Mouse (Mus musculus): ENCODE data around the gene Hist1h2bj. TPM values are rescaled to one million over a fixed set of nuclear protein-coding genes. Genes with fewer than 3 reads are reported as not detected.

Hist1h2bj gene
- polyA plus RNA-seq, 1 experiment from 2014 or later, result 2.6 TPM

GRCm38 (mm10) chr13:22006334-22007120 is 36.5 kb upstream of the Hist1h2bj start:
- Histone ChIP-seq H3K27ac (replicated peaks in 1 of 2; ENCODE audit: control insufficient read depth in 1 of 2, insufficient read depth in 1 of 2, low read depth in 2 of 2, low read length in 2 of 2) (no peak overlapping the region), H3K9ac (ENCODE audit: low read length) (peak overlapping the region; percentile 48), H3K4me3 (ENCODE audit: control insufficient read depth in 1 of 2, insufficient read depth in 1 of 2, low read depth in 1 of 2, low read length in 2 of 2) (peak overlapping the region; percentile 54 to 64), H3K4me2 (ENCODE audit: low read length) (peak overlapping the region; percentile 96), H3K36me3 (ENCODE audit: control insufficient read depth, insufficient read depth, low read length) (no peaks in the 10 kb centered on the region), H3K27me3 (ENCODE audit: control insufficient read depth, insufficient read depth, low read length) (peaks cover 94% of the 10 kb centered on the region), H3K4me1 (ENCODE audit: control insufficient read depth in 2 of 2, insufficient read depth in 2 of 2, low read length in 2 of 2) (peaks cover 2 to 15% of the 10 kb centered on the region in 2 experiments; a peak in 2 of 4 replicates), H3K9me3 (ENCODE audit: control insufficient read depth, low read length) (no peaks in the 10 kb centered on the region)
- ATAC-seq (ENCODE audit: insufficient number of reproducible peaks, insufficient read depth, low FRiP score, low read depth), result peak; percentile 54; the same call in 1 of the 2 replicates
- under 1% methylated on average over 38 of the region's 38 CpGs for WGBS

- no peak for ATAC-seq (ENCODE audit: insufficient number of reproducible peaks, insufficient read depth, low FRiP score, low read depth)
Measured at GRCm38 (mm10) chr13:22007121-22007510, 35.9 kb upstream of the Hist1h2bj start.

DNA sequence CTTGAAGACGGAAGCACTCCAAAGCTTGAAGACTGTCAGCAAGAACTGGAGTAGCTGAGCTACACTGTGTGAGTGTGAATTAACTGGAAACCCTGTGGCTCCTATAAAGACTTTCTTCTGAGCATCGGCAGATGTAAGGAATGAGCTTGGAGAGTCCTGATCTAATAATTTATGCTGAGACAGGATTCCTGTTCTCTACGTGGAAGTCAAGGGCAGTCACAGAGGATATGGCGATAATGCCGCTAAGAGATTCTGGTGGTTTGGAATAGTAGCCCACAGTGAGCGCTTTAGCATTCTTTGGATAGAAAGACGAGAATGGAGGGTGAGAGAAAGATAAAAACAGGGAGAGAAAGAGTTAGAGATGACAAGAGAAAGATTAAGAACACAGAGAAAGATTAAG is 35.1 kb upstream of the Hist1h2bj start:
- Histone ChIP-seq H3K27ac (replicated peaks in 1 of 2; ENCODE audit: control insufficient read depth in 1 of 2, insufficient read depth in 1 of 2, low read depth in 2 of 2, low read length in 2 of 2) (no peak overlapping the region), H3K4me3 (ENCODE audit: control insufficient read depth in 1 of 2, insufficient read depth in 1 of 2, low read depth in 1 of 2, low read length in 2 of 2) (no peak overlapping the region), H3K9ac (ENCODE audit: low read length) (no peak overlapping the region), H3K4me2 (ENCODE audit: low read length) (no peak overlapping the region), H3K4me1 (ENCODE audit: control insufficient read depth in 2 of 2, insufficient read depth in 2 of 2, low read length in 2 of 2) (peaks cover 2 to 15% of the 10 kb centered on the region in 2 experiments; a peak in 2 of 4 replicates), H3K36me3 (ENCODE audit: control insufficient read depth, insufficient read depth, low read length) (no peaks in the 10 kb centered on the region), H3K27me3 (ENCODE audit: control insufficient read depth, insufficient read depth, low read length) (peaks cover 94% of the 10 kb centered on the region), H3K9me3 (ENCODE audit: control insufficient read depth, low read length) (no peaks in the 10 kb centered on the region)
- no peak for ATAC-seq (ENCODE audit: insufficient number of reproducible peaks, insufficient read depth, low FRiP score, low read depth)
- 48% methylated on average over 7 of the region's 7 CpGs for WGBS

More at GRCm38 (mm10) chr13:22007121-22007510, 35.9 kb upstream of the Hist1h2bj start:
- Histone ChIP-seq H3K4me2 (ENCODE audit: low read length) (peak overlapping the region; percentile 96), H3K36me3 (ENCODE audit: control insufficient read depth, insufficient read depth, low read length) (no peaks in the 10 kb centered on the region), H3K4me3 (ENCODE audit: control insufficient read depth in 1 of 2, insufficient read depth in 1 of 2, low read depth in 1 of 2, low read length in 2 of 2) (peak overlapping the region; percentile 54 to 64; a peak in 3 of 4 replicates), H3K9me3 (ENCODE audit: control insufficient read depth, low read length) (no peaks in the 10 kb centered on the region), H3K27ac (replicated peaks in 1 of 2; ENCODE audit: control insufficient read depth in 1 of 2, insufficient read depth in 1 of 2, low read depth in 2 of 2, low read length in 2 of 2) (no peak overlapping the region), H3K9ac (ENCODE audit: low read length) (peak overlapping the region; percentile 12; the same call in 1 of the 2 replicates), H3K4me1 (ENCODE audit: control insufficient read depth in 2 of 2, insufficient read depth in 2 of 2, low read length in 2 of 2) (peaks cover 2 to 15% of the 10 kb centered on the region in 2 experiments; a peak in 2 of 4 replicates), H3K27me3 (ENCODE audit: control insufficient read depth, insufficient read depth, low read length) (peaks cover 93% of the 10 kb centered on the region)
- WGBS, result 4% methylated on average over 18 of the region's 18 CpGs

DNA sequence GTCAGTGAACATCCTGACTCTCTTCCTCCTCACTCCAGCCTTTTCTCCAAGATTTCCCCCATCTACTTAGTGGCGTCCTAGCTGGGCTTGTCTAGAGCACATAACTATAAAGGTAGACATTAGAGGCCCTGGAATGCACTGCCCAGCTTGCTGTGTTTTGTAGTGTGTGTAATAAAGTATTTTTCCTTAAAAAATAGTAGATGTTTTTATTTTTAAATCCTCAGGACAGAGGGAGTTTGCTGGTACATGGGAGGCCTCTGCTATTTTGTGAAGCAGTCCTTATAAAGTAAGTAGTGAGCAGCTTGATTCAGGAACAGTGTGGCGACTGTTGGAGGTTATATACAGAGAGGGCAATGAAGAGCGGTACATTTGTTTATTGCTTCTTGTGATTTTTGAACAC is 34.3 kb upstream of the Hist1h2bj start:
- peaks cover 2 to 15% of the 10 kb centered on the region in 2 experiments; a peak in 3 of 4 replicates for H3K4me1 ChIP-seq (ENCODE audit: control insufficient read depth in 2 of 2, insufficient read depth in 2 of 2, low read length in 2 of 2)
- 83% methylated on average over 3 of the region's 3 CpGs for WGBS
- H3K27me3 ChIP-seq (ENCODE audit: control insufficient read depth, insufficient read depth, low read length), result peaks cover 91% of the 10 kb centered on the region
- no peak overlapping the region for H3K27ac ChIP-seq (replicated peaks in 1 of 2; ENCODE audit: control insufficient read depth in 1 of 2, insufficient read depth in 1 of 2, low read depth in 2 of 2, low read length in 2 of 2)
- H3K9ac ChIP-seq (ENCODE audit: low read length), result no peak overlapping the region
- no peaks in the 10 kb centered on the region for H3K36me3 ChIP-seq (ENCODE audit: control insufficient read depth, insufficient read depth, low read length)
- no peaks in the 10 kb centered on the region for H3K9me3 ChIP-seq (ENCODE audit: control insufficient read depth, low read length)
- H3K4me2 ChIP-seq (ENCODE audit: low read length), result no peak overlapping the region
- no peak overlapping the region for H3K4me3 ChIP-seq (ENCODE audit: control insufficient read depth in 1 of 2, insufficient read depth in 1 of 2, low read depth in 1 of 2, low read length in 2 of 2)
- ATAC-seq (ENCODE audit: insufficient number of reproducible peaks, insufficient read depth, low FRiP score, low read depth), result no peak

- Histone ChIP-seq H3K9ac (ENCODE audit: low read length) (no peak within 1 kb of the TSS), H3K4me2 (ENCODE audit: low read length) (no peak within 1 kb of the TSS), H3K27ac (replicated peaks in 1 of 2; ENCODE audit: control insufficient read depth in 1 of 2, insufficient read depth in 1 of 2, low read depth in 2 of 2, low read length in 2 of 2) (no peak within 1 kb of the TSS), H3K36me3 (ENCODE audit: control insufficient read depth, insufficient read depth, low read length) (no peaks in the 10 kb centered on the region), H3K9me3 (ENCODE audit: control insufficient read depth, low read length) (no peaks in the 10 kb centered on the region), H3K4me3 (ENCODE audit: control insufficient read depth in 1 of 2, insufficient read depth in 1 of 2, low read depth in 1 of 2, low read length in 2 of 2) (no peak within 1 kb of the TSS), H3K27me3 (ENCODE audit: control insufficient read depth, insufficient read depth, low read length) (peaks cover 91% of the 10 kb centered on the region), H3K4me1 (ENCODE audit: control insufficient read depth in 2 of 2, insufficient read depth in 2 of 2, low read length in 2 of 2) (peaks cover 4 to 15% of the 10 kb centered on the region in 2 experiments; a peak in 3 of 4 replicates)
- 39% methylated on average over 5 of the region's 7 CpGs for WGBS
- ATAC-seq (ENCODE audit: insufficient number of reproducible peaks, insufficient read depth, low FRiP score, low read depth), result no peak
Measured at GRCm38 (mm10) chr13:22009642-22010041, 33.4 kb upstream of the Hist1h2bj start, which contains the start of gene Prss16. Gene Prss16, minus strand, starts transcription at chr13:22009742.

DNA sequence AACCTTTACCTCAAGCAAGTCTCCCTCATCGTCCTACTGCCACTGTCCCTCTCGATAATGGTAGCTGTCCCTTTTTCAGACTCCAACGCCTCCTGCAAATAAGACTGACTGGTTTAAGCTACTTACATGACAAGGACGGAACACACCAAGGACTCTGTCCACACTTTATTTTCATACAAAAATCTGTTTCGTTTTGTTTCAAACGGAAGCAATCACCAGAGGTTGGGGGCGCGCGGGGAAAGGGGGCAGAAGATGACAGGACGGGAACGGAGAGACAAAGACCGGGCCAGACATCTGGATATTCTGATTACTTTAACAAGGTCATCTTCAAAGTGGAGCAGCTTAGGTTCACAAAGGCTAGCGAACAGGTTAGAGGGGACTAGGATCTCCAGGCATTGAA is 29.3 kb upstream of the Hist1h2bj start:
- 20% methylated on average over 13 of the region's 13 CpGs for WGBS
- Histone ChIP-seq H3K4me3 (ENCODE audit: control insufficient read depth in 1 of 2, insufficient read depth in 1 of 2, low read depth in 1 of 2, low read length in 2 of 2) (0 out of 4 replicates have a peak overlapping the region, but pooled peaks of 1 of the 2 experiments have one; percentile 8), H3K36me3 (ENCODE audit: control insufficient read depth, insufficient read depth, low read length) (no peaks in the 10 kb centered on the region), H3K27ac (replicated peaks in 1 of 2; ENCODE audit: control insufficient read depth in 1 of 2, insufficient read depth in 1 of 2, low read depth in 2 of 2, low read length in 2 of 2) (no peak overlapping the region), H3K9ac (ENCODE audit: low read length) (no peak overlapping the region), H3K27me3 (ENCODE audit: control insufficient read depth, insufficient read depth, low read length) (peaks cover 64% of the 10 kb centered on the region), H3K4me2 (ENCODE audit: low read length) (peak overlapping the region; percentile 20; the same call in 1 of the 2 replicates), H3K9me3 (ENCODE audit: control insufficient read depth, low read length) (0 out of 2 replicates have a peak, but pooled peaks cover 3% of the 10 kb centered on the region), H3K4me1 (ENCODE audit: control insufficient read depth in 2 of 2, insufficient read depth in 2 of 2, low read length in 2 of 2) (peaks cover 0 to 2% of the 10 kb centered on the region in 2 experiments; a peak in 2 of 4 replicates)
- no peak for ATAC-seq (ENCODE audit: insufficient number of reproducible peaks, insufficient read depth, low FRiP score, low read depth)

DNA sequence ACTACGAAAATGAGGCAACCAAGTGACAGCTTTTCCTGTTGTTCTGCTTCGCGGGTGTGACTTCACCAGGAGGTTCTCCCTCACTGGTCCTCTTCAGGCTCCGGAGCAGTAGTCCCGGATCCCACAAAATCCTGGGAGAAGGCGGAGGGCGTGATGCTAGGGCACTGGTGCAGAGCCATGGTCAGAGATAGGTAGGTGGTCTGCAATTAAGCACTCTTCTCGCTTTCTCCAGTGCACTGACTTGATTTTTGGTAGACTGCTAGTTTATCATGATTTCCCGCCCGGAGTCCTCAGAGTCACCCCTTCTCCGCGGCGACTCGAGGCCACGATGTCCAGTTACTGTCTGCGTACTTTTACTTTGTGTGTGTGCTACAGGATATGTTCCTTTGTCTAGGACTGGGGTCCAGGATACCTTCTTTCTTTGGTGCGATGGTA is 28.6 kb upstream of the Hist1h2bj start:
- Histone ChIP-seq H3K27me3 (ENCODE audit: control insufficient read depth, insufficient read depth, low read length) (peaks cover 57% of the 10 kb centered on the region), H3K4me2 (ENCODE audit: low read length) (peak overlapping the region; percentile 52), H3K4me3 (ENCODE audit: control insufficient read depth in 1 of 2, insufficient read depth in 1 of 2, low read depth in 1 of 2, low read length in 2 of 2) (peak overlapping the region; percentile 0 to 24), H3K9ac (ENCODE audit: low read length) (no peak overlapping the region), H3K36me3 (ENCODE audit: control insufficient read depth, insufficient read depth, low read length) (no peaks in the 10 kb centered on the region), H3K4me1 (ENCODE audit: control insufficient read depth in 2 of 2, insufficient read depth in 2 of 2, low read length in 2 of 2) (peaks cover 0 to 2% of the 10 kb centered on the region in 2 experiments; a peak in 2 of 4 replicates), H3K27ac (replicated peaks in 1 of 2; ENCODE audit: control insufficient read depth in 1 of 2, insufficient read depth in 1 of 2, low read depth in 2 of 2, low read length in 2 of 2) (no peak overlapping the region), H3K9me3 (ENCODE audit: control insufficient read depth, low read length) (0 out of 2 replicates have a peak, but pooled peaks cover 3% of the 10 kb centered on the region)
- 10% methylated on average over 17 of the region's 17 CpGs for WGBS
- ATAC-seq (ENCODE audit: insufficient number of reproducible peaks, insufficient read depth, low FRiP score, low read depth), result no peak
